Mouse (Mus musculus): ENCODE measurements at regions not wholly inside any gene's neighbourhood (a gene's known extent, or its start where the extent isn't known, plus 50 kb on each side); places are given as distances from the start of the nearest gene placed in this dataset.

GRCm38 (mm10) chr16:83326826-83327225 lies 498.6 kb downstream of the Gm21833 start:
- no peak for TF ChIP-seq POLR2A (IDR thresholded peaks at IDR 0.05; ENCODE audit: insufficient read depth, low read depth, low read length)
- no peak for TF ChIP-seq CTCF (IDR thresholded peaks at IDR 0.05)

All from heart, adult 2 months (tissue).